Mouse (Mus musculus) neural tube, embryonic 15.5 days (tissue): ENCODE data around the gene Rasl10b. TPM values are rescaled to one million over a fixed set of nuclear protein-coding genes. Genes with fewer than 3 reads are reported as not detected.

Source experiments
- ATAC-seq: fragments of 200-750 bp; cut with Nextera tagmentation; 2 replicates; pipeline ENCODE4 v1.8.0; 2017; ENCODE audit warnings: mild to moderate bottlenecking, moderate TSS enrichment, moderate library complexity; ENCODE audit not compliant: low FRiP score
- H3K27ac ChIP-seq: fragments of 300-500 bp; sonication (generic); replicated peaks from 2 replicates; pipeline ENCODE4 v1.5.1; 2015; ENCODE audit warnings: mild to moderate bottlenecking, inconsistent platforms
- H3K27me3 ChIP-seq: fragments of 300-500 bp; sonication (generic); replicated peaks from 2 replicates; pipeline ENCODE4 v1.6.1; 2015; ENCODE audit warnings: inconsistent platforms
- H3K36me3 ChIP-seq: fragments of 300-500 bp; sonication (generic); 2 replicates; pipeline ENCODE4 v1.6.1; 2015; ENCODE audit warnings: inconsistent platforms
- H3K4me1 ChIP-seq: fragments of 300-500 bp; sonication (generic); 2 replicates; pipeline ENCODE4 v1.6.1; 2015; ENCODE audit warnings: inconsistent platforms
- H3K4me2 ChIP-seq: fragments of 300-500 bp; sonication (generic); 2 replicates; pipeline ENCODE4 v1.6.1; 2015; ENCODE audit warnings: inconsistent platforms, mild to moderate bottlenecking, moderate library complexity
- H3K4me3 ChIP-seq: fragments of 300-500 bp; sonication (generic); replicated peaks from 2 replicates; pipeline ENCODE4 v1.5.1; 2015; ENCODE audit warnings: mild to moderate bottlenecking, inconsistent platforms
- H3K9ac ChIP-seq: fragments of 300-500 bp; sonication (generic); replicated peaks from 2 replicates; pipeline ENCODE4 v1.6.1; 2015; ENCODE audit warnings: mild to moderate bottlenecking, inconsistent platforms
- H3K9me3 ChIP-seq: fragments of 300-500 bp; sonication (generic); replicated peaks from 2 replicates; pipeline ENCODE4 v1.6.1; 2016; ENCODE audit warnings: inconsistent platforms
- WGBS: fragments of 180-500 bp; shearing (Covaris S2); methylation state at CpG from one replicate; pipeline ENCODE4 v1.1.7; 2015; ENCODE audit warnings: mixed read lengths; 5-methylcytosine and 5-hydroxymethylcytosine counted together
- polyA plus RNA-seq: library from polyadenylated mRNA; unstranded; fragments of >200 nt; fragmentation: Nextera tagmentation; extraction: Ambion mirVana; gene quantifications from 2 replicates; pipeline ENCODE4 v1.2.1, GENCODE M21; 2015

The Rasl10b gene
- polyA plus RNA-seq, 1 experiment from 2014 or later, result 52.2 TPM

DNA sequence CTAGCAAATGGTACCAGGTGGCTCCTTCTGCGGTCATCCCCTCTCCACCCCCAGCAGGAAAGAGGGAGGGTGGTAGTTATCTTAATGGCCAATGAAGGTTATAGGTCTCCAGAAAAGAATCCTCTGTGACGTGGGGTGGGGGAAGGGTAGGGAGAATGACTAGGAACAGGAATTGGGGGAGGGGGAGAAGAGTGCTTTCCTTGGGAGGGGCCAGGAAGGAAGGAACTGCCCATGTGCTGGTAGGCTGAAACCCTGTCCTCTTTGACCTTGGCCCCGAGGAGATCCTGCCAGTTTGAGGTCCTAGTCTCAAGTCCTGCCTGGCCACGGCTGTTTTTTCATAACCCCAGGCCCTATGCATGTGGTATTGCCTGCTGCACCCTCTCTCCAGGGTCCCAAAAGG, 40.4 kb downstream of the Rasl10b start:
- no peak overlapping the region for H3K4me2 ChIP-seq
- no peak overlapping the region for H3K4me3 ChIP-seq
- H3K27ac ChIP-seq, result no peak overlapping the region
- H3K9ac ChIP-seq, result no peak overlapping the region
- ATAC-seq, result no peak
- no peaks in the 10 kb centered on the region for H3K36me3 ChIP-seq
- H3K27me3 ChIP-seq, result peaks cover 23% of the 10 kb centered on the region
- H3K9me3 ChIP-seq, result no peaks in the 10 kb centered on the region
- 54% methylated on average over 4 of the region's 4 CpGs for WGBS
- H3K4me1 ChIP-seq, result peaks cover 28% of the 10 kb centered on the region

DNA sequence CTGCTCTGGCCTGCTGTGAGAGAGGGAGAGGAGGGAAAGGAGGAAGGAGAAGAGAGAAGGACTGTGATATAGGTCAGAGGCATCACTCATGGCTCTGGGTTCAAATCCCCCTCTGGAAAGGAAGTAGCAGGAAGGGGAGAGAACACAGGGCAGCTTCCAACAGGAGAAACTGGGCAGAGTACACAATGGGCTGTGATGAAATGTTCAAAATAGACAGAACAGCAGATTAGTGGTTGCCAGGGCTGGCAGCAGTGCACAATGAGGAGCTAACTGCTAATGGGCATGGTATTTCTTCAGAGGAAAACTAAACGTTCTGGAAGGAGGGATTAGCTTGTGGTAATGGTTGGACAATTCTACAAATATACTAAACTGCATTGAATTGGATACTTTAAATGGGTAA, 41.6 kb downstream of the Rasl10b start:
- H3K9ac ChIP-seq, result no peak overlapping the region
- H3K27ac ChIP-seq, result no peak overlapping the region
- ATAC-seq, result no peak
- no peak overlapping the region for H3K4me2 ChIP-seq
- no peaks in the 10 kb centered on the region for H3K9me3 ChIP-seq
- H3K27me3 ChIP-seq, result peaks cover 11% of the 10 kb centered on the region
- 33% methylated on average over 1 of the region's 1 CpGs for WGBS
- no peak overlapping the region for H3K4me3 ChIP-seq
- H3K4me1 ChIP-seq, result peaks cover 21% of the 10 kb centered on the region
- H3K36me3 ChIP-seq, result no peaks in the 10 kb centered on the region

GRCm38 (mm10) chr11:83451281-83451680, 42.3 kb downstream of the Rasl10b start:
- WGBS, result 95% methylated on average over 10 of the region's 10 CpGs
- no peak for ATAC-seq
- Histone ChIP-seq H3K4me1 (peaks cover 21% of the 10 kb centered on the region), H3K9me3 (no peaks in the 10 kb centered on the region), H3K27ac (no peak overlapping the region), H3K36me3 (no peaks in the 10 kb centered on the region), H3K9ac (no peak overlapping the region), H3K27me3 (peaks cover 6% of the 10 kb centered on the region; the same call in 1 of the 2 replicates), H3K4me3 (no peak overlapping the region), H3K4me2 (no peak overlapping the region)

DNA sequence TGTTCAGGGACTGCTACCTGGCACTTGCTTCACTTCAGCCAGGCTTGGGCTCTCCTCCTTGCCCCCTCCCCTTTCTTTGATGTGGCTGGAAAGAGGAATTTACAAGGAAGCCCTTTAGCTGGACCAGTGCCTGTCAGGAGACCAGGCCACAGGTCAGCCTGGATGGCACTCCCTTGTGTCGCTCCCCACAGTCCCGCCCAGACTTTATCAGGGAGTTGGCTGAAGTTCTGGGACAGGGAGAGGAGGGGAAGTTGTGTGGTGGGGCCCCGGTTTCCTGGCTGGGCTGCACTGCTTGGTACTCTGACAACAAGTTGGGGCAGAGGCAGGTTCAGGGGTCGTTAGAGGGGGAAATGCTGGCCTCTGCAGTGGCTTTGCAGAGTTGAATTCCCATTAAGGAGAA, 45.6 kb downstream of the Rasl10b start:
- Histone ChIP-seq H3K4me1 (0 out of 2 replicates have a peak, but pooled peaks cover 5% of the 10 kb centered on the region), H3K9ac (no peak overlapping the region), H3K27ac (no peak overlapping the region), H3K9me3 (no peaks in the 10 kb centered on the region), H3K4me3 (no peak overlapping the region), H3K27me3 (no peaks in the 10 kb centered on the region), H3K4me2 (no peak overlapping the region), H3K36me3 (no peaks in the 10 kb centered on the region)
- WGBS, result 13% methylated on average over 4 of the region's 4 CpGs
- no peak for ATAC-seq

GRCm38 (mm10) chr11:83455608-83456007, 46.7 kb downstream of the Rasl10b start:
- Histone ChIP-seq H3K9ac (no peak overlapping the region), H3K27ac (no peak overlapping the region), H3K4me3 (no peak overlapping the region), H3K9me3 (no peaks in the 10 kb centered on the region), H3K4me2 (no peak overlapping the region), H3K4me1 (0 out of 2 replicates have a peak, but pooled peaks cover 5% of the 10 kb centered on the region), H3K27me3 (no peaks in the 10 kb centered on the region), H3K36me3 (no peaks in the 10 kb centered on the region)
- ATAC-seq, result no peak
- WGBS, result 87% methylated on average over 3 of the region's 3 CpGs

DNA sequence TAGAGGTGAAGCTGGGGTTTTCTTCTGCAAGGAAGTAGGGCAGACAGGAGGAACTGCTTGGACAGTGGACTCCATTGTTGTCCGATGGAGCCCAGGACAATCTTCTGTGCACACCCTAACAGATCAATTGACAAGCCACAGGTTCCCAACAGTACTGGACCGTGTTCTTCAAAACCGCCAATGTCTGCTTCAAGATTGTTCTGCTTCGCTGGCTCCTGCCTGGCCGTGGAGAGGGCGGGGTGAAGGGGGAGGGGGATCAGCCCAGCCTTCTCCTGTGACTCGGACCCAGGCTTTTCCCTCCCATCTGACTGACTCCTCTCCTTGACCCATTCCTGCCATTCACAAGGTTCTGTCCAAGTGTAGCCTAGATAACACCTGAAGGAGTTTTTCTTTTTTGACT, 48.3 kb downstream of the Rasl10b start:
- Histone ChIP-seq H3K4me1 (peaks cover 6% of the 10 kb centered on the region; the same call in 1 of the 2 replicates), H3K27ac (no peak overlapping the region), H3K36me3 (no peaks in the 10 kb centered on the region), H3K4me2 (no peak overlapping the region), H3K4me3 (no peak overlapping the region), H3K9ac (no peak overlapping the region), H3K9me3 (no peaks in the 10 kb centered on the region), H3K27me3 (peaks cover 9% of the 10 kb centered on the region)
- no peak for ATAC-seq
- 50% methylated on average over 7 of the region's 7 CpGs for WGBS

DNA sequence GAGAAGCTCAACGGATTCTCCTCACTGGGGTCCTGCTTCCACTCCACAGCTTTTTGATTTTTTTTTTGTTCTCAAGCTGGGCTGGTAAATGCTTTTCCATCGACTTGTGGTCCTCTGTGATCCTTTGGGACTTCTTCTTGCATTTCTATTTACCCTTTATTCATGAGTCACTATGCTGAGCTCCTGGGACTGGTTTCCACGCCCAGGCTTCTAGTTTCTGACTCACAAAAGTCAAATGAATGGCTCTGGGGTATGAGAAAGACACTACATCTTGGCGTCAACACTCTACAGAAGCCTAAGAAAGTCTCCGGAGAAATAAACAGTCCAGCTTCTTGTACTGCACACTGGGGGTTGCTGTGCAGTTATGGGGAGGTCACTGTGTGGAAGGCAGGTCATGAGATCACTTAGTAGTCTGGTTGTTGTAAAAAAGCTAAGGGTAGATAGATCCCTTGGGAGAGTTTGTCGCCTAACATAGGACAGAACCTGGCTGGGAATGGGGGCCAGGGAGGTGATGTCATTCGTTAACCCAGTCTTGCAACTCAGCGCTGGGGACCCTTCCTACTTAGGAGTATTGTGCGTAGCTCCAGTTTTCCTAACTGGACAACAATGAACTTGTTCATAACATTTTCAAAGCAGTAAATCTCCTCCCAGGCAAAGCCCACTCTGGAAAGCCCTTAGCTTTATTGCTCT, 49.1 kb downstream of the Rasl10b start:
- Histone ChIP-seq H3K4me1 (peaks cover 14% of the 10 kb centered on the region), H3K27me3 (peaks cover 15% of the 10 kb centered on the region), H3K36me3 (no peaks in the 10 kb centered on the region), H3K27ac (no peak overlapping the region; the same call in 1 of the 2 replicates), H3K4me2 (no peak overlapping the region), H3K9ac (no peak overlapping the region), H3K4me3 (no peak overlapping the region), H3K9me3 (no peaks in the 10 kb centered on the region)
- no peak for ATAC-seq
- WGBS, result 66% methylated on average over 9 of the region's 9 CpGs

GRCm38 (mm10) chr11:83461462-83462027, 52.6 kb downstream of the Rasl10b start:
- H3K9me3 ChIP-seq, result no peaks in the 10 kb centered on the region
- peak overlapping the region; percentile 98 for H3K4me2 ChIP-seq
- WGBS, result 74% methylated on average over 10 of the region's 10 CpGs
- H3K9ac ChIP-seq, result no peak overlapping the region
- H3K4me1 ChIP-seq, result peaks cover 25% of the 10 kb centered on the region
- no peak overlapping the region for H3K27ac ChIP-seq
- peak overlapping the region; percentile 60; the same call in 1 of the 2 replicates for H3K4me3 ChIP-seq
- H3K36me3 ChIP-seq, result no peaks in the 10 kb centered on the region
- no peak for ATAC-seq
- H3K27me3 ChIP-seq, result peaks cover 39% of the 10 kb centered on the region

DNA sequence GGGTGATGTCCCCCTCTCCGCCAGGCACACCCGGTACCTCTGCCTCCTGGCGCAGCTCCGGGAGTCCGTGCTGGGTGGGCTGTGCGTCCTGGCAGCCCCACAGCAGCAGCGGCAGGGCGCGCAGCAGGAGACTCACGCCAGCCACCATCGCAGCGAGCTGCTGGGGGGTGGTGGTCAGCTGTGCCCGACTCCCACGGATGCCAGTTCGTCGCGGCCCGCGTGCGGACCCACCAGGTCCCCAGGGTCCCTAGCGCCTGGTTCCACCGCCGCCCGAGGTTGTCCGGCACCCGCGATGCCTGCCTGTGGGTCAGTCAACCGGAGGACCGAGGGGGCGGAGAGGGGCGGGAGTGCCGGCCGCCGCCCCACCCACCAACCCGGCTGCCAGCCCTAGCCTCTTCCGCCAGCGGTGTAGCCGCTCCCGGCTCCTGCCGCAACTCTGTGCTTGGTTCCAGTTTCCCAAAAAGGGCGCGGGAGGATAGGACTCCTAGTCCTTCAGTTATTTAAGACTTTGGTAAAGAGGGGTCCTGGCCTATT, 53.8 kb downstream of the Rasl10b start, which contains the start of gene Mmp28:
Mmp28 (minus strand) TSS at position 361 of the 534 bp plus-strand sequence.
- peak within 1 kb of the TSS; percentile 98 for H3K4me2 ChIP-seq
- peak within 1 kb of the TSS; percentile 62 for H3K9ac ChIP-seq
- no peak for ATAC-seq
- H3K4me3 ChIP-seq, result peak within 1 kb of the TSS; percentile 60
- 0% methylated on average over 36 of the region's 42 CpGs for WGBS
- H3K27me3 ChIP-seq, result peaks cover 39% of the 10 kb centered on the region
- H3K27ac ChIP-seq, result no peak within 1 kb of the TSS
- peaks cover 33% of the 10 kb centered on the region for H3K4me1 ChIP-seq
- H3K9me3 ChIP-seq, result no peaks in the 10 kb centered on the region
- no peaks in the 10 kb centered on the region for H3K36me3 ChIP-seq

- Histone ChIP-seq H3K4me2 (no peak overlapping the region), H3K36me3 (no peaks in the 10 kb centered on the region), H3K27me3 (peaks cover 39% of the 10 kb centered on the region), H3K9me3 (no peaks in the 10 kb centered on the region), H3K27ac (no peak overlapping the region), H3K4me1 (peaks cover 30% of the 10 kb centered on the region), H3K4me3 (no peak overlapping the region), H3K9ac (no peak overlapping the region)
- WGBS, result 31% methylated on average over 2 of the region's 2 CpGs
- ATAC-seq, result no peak
Observed at GRCm38 (mm10) chr11:83465976-83466375, 57.0 kb downstream of the Rasl10b start.

DNA sequence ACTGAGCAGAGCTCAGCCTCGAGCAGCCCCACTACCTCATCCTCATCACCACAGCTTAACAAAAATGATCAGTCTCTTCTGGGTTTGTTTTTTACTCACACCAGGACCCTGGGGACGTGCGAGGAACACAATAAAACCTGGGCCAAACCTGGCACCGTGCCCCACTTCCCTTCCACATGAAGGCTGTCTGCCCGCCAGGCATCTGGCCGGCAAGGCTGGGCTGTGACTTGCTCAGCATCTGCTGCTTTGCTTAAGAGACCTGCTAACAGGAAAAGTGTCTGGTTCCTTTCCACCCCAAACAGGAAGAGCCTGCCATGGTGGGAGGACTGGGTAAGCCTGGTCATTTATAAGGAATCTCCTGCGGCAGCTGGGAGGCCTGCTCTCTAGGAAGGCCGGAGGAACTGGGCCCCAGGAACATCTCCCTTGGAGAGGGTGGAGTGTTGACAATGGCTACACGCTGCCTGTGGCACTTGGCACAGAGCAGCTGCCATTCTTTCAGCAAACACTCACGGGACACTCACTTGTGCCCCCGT, 58.2 kb downstream of the Rasl10b start:
- Histone ChIP-seq H3K4me2 (no peak overlapping the region), H3K4me1 (peaks cover 33% of the 10 kb centered on the region), H3K4me3 (no peak overlapping the region), H3K36me3 (no peaks in the 10 kb centered on the region), H3K27ac (no peak overlapping the region), H3K9me3 (no peaks in the 10 kb centered on the region), H3K27me3 (peaks cover 33% of the 10 kb centered on the region), H3K9ac (no peak overlapping the region)
- WGBS, result 49% methylated on average over 11 of the region's 11 CpGs
- no peak for ATAC-seq

DNA sequence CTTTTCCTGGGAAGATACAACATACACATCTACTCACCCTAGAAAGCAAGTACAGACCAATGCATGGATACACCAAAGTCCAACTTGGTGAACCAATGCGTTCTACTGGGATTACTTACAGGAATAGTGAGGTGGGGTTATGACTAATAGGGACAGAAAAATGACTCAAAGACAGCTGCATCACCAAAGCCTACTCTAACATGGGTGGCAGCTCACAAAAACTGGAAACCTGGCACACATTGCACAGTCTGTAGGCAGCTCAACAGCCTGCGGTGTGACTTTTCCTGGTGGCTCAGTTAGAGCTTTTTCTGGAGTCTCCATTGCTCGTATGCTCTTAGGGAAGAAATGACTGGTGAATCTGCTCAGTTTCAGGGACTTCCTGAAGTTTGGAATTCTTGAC, 59.8 kb downstream of the Rasl10b start:
- ATAC-seq, result no peak
- H3K4me1 ChIP-seq, result peaks cover 23% of the 10 kb centered on the region
- no peaks in the 10 kb centered on the region for H3K9me3 ChIP-seq
- peaks cover 19% of the 10 kb centered on the region for H3K27me3 ChIP-seq
- no peak overlapping the region for H3K9ac ChIP-seq
- no peaks in the 10 kb centered on the region for H3K36me3 ChIP-seq
- 86% methylated on average over 3 of the region's 3 CpGs for WGBS
- no peak overlapping the region for H3K4me2 ChIP-seq
- no peak overlapping the region for H3K27ac ChIP-seq
- H3K4me3 ChIP-seq, result no peak overlapping the region
